Mouse (Mus musculus) intestine, postnatal 0 days (tissue): ENCODE results near the gene Abhd4. TPM values are rescaled to one million over a fixed set of nuclear protein-coding genes. Genes with fewer than 3 reads are reported as not detected.

Source experiments
- ATAC-seq: fragments of 200-750 bp; cut with Nextera tagmentation; 2 replicates; pipeline ENCODE4 v1.8.0; 2017; ENCODE audit warnings: mild to moderate bottlenecking, moderate TSS enrichment, moderate library complexity
- H3K27ac ChIP-seq: fragments of 300-500 bp; sonication (generic); 2 replicates; pipeline ENCODE4 v1.5.1; 2014; ENCODE audit warnings: mild to moderate bottlenecking, low read depth, low read length, moderate library complexity
- H3K27me3 ChIP-seq: fragments of 300-500 bp; sonication (generic); replicated peaks from 2 replicates; pipeline ENCODE4 v1.6.1; 2014; ENCODE audit warnings: low read length, mixed read lengths; ENCODE audit not compliant: control insufficient read depth, insufficient read depth
- H3K36me3 ChIP-seq: fragments of 300-500 bp; sonication (generic); 2 replicates; pipeline ENCODE4 v1.6.1; 2014; ENCODE audit warnings: mild to moderate bottlenecking, moderate library complexity; ENCODE audit not compliant: control insufficient read depth, insufficient read depth
- H3K4me1 ChIP-seq: fragments of 300-500 bp; sonication (generic); replicated peaks from 2 replicates; pipeline ENCODE4 v1.6.1; 2014; ENCODE audit warnings: antibody characterized with exemption, low read length, mixed read lengths; ENCODE audit not compliant: control insufficient read depth, insufficient read depth
- H3K4me2 ChIP-seq: fragments of 300-500 bp; sonication (generic); replicated peaks from 2 replicates; pipeline ENCODE4 v1.6.1; 2014; ENCODE audit warnings: low read depth, mild to moderate bottlenecking, moderate library complexity
- H3K4me3 ChIP-seq: fragments of 300-500 bp; sonication (generic); 2 replicates; pipeline ENCODE4 v1.5.1; 2014; ENCODE audit warnings: low read depth, low read length
- H3K9ac ChIP-seq: fragments of 300-500 bp; sonication (generic); 2 replicates; pipeline ENCODE4 v1.6.1; 2014; ENCODE audit warnings: mild to moderate bottlenecking, low read depth, low read length
- H3K9me3 ChIP-seq: fragments of 300-500 bp; sonication (generic); 2 replicates; pipeline ENCODE4 v1.6.1; 2016; ENCODE audit warnings: mixed run types; ENCODE audit not compliant: control insufficient read depth
- CTCF ChIP-seq: sonication (generic); IDR thresholded peaks from 2 replicates; pipeline ENCODE4 v1.5.1; 2016; ENCODE audit warnings: low read depth, mild to moderate bottlenecking, control low read depth, antibody characterized with exemption, moderate library complexity
- WGBS: fragments of 180-500 bp; shearing (Covaris S2); extraction: QIAGEN DNeasy Blood & Tissue Kit; methylation state at CpG from one replicate; pipeline ENCODE4 v1.1.7; 2014; 5-methylcytosine and 5-hydroxymethylcytosine counted together
- polyA plus RNA-seq: library from polyadenylated mRNA; unstranded; fragments of >200 nt; fragmentation: Nextera tagmentation; extraction: Ambion mirVana; gene quantifications from 2 replicates; pipeline ENCODE4 v1.2.1, GENCODE M21; 2015

Abhd4 gene
- polyA plus RNA-seq, 1 experiment from 2014 or later, result 38.3 TPM

GRCm38 (mm10) chr14:54207924-54208323 is 46.1 kb upstream of the Abhd4 start:
- Histone ChIP-seq H3K9ac (no peak overlapping the region), H3K4me2 (no peak overlapping the region), H3K4me1 (no peaks in the 10 kb centered on the region), H3K4me3 (no peak overlapping the region), H3K9me3 (no peaks in the 10 kb centered on the region), H3K27ac (no peak overlapping the region), H3K36me3 (no peaks in the 10 kb centered on the region), H3K27me3 (no peaks in the 10 kb centered on the region; the same call in 1 of the 2 replicates)
- WGBS, result 78% methylated on average over 5 of the region's 5 CpGs
- no peak for TF ChIP-seq CTCF
- ATAC-seq, result no peak

- WGBS, result 78% methylated on average over 6 of the region's 6 CpGs
- Histone ChIP-seq H3K27me3 (no peaks in the 10 kb centered on the region; the same call in 1 of the 2 replicates), H3K4me3 (no peak overlapping the region), H3K36me3 (no peaks in the 10 kb centered on the region), H3K27ac (no peak overlapping the region), H3K4me2 (no peak overlapping the region), H3K9ac (no peak overlapping the region), H3K9me3 (no peaks in the 10 kb centered on the region), H3K4me1 (no peaks in the 10 kb centered on the region)
- ATAC-seq, result no peak
- TF ChIP-seq CTCF, result no peak
Measured at GRCm38 (mm10) chr14:54208741-54209140, 45.2 kb upstream of the Abhd4 start.

- H3K27ac ChIP-seq, result no peak overlapping the region
- WGBS, result 73% methylated on average over 5 of the region's 5 CpGs
- no peak overlapping the region for H3K4me2 ChIP-seq
- H3K4me3 ChIP-seq, result no peak overlapping the region
- no peaks in the 10 kb centered on the region for H3K4me1 ChIP-seq
- H3K27me3 ChIP-seq, result no peaks in the 10 kb centered on the region; the same call in 1 of the 2 replicates
- ATAC-seq, result no peak
- H3K36me3 ChIP-seq, result no peaks in the 10 kb centered on the region
- no peak for TF ChIP-seq CTCF
- no peak overlapping the region for H3K9ac ChIP-seq
- no peaks in the 10 kb centered on the region for H3K9me3 ChIP-seq
Measured at GRCm38 (mm10) chr14:54209932-54210331, 44.1 kb upstream of the Abhd4 start.

- H3K27ac ChIP-seq, result no peak overlapping the region
- 69% methylated on average over 2 of the region's 2 CpGs for WGBS
- ATAC-seq, result no peak
- H3K4me3 ChIP-seq, result no peak overlapping the region
- no peak overlapping the region for H3K4me2 ChIP-seq
- no peaks in the 10 kb centered on the region for H3K4me1 ChIP-seq
- H3K9ac ChIP-seq, result no peak overlapping the region
- no peaks in the 10 kb centered on the region; the same call in 1 of the 2 replicates for H3K27me3 ChIP-seq
- no peaks in the 10 kb centered on the region for H3K9me3 ChIP-seq
- no peak for TF ChIP-seq CTCF
- H3K36me3 ChIP-seq, result no peaks in the 10 kb centered on the region
Measured at GRCm38 (mm10) chr14:54210401-54210800, 43.6 kb upstream of the Abhd4 start.

- 95% methylated on average over 8 of the region's 8 CpGs for WGBS
- H3K27me3 ChIP-seq, result no peaks in the 10 kb centered on the region; the same call in 1 of the 2 replicates
- no peak overlapping the region for H3K4me2 ChIP-seq
- H3K4me3 ChIP-seq, result no peak overlapping the region
- H3K36me3 ChIP-seq, result no peaks in the 10 kb centered on the region
- H3K27ac ChIP-seq, result no peak overlapping the region
- peaks cover 5% of the 10 kb centered on the region; the same call in 1 of the 2 replicates for H3K4me1 ChIP-seq
- no peak for ATAC-seq
- H3K9ac ChIP-seq, result no peak overlapping the region
- no peak for TF ChIP-seq CTCF
- no peaks in the 10 kb centered on the region for H3K9me3 ChIP-seq
Measured at GRCm38 (mm10) chr14:54211199-54211598, 42.8 kb upstream of the Abhd4 start.

GRCm38 (mm10) chr14:54211755-54212154 is 42.2 kb upstream of the Abhd4 start:
- Histone ChIP-seq H3K9me3 (no peaks in the 10 kb centered on the region), H3K4me2 (no peak overlapping the region), H3K9ac (no peak overlapping the region), H3K27ac (no peak overlapping the region), H3K27me3 (no peaks in the 10 kb centered on the region; the same call in 1 of the 2 replicates), H3K4me3 (no peak overlapping the region), H3K36me3 (no peaks in the 10 kb centered on the region), H3K4me1 (peaks cover 9% of the 10 kb centered on the region; the same call in 1 of the 2 replicates)
- WGBS, result 86% methylated on average over 5 of the region's 5 CpGs
- no peak for TF ChIP-seq CTCF
- ATAC-seq, result no peak

- H3K27me3 ChIP-seq, result no peaks in the 10 kb centered on the region
- peaks cover 9% of the 10 kb centered on the region; the same call in 1 of the 2 replicates for H3K4me1 ChIP-seq
- H3K4me2 ChIP-seq, result no peak overlapping the region
- H3K27ac ChIP-seq, result no peak overlapping the region
- no peak for ATAC-seq
- H3K36me3 ChIP-seq, result no peaks in the 10 kb centered on the region
- H3K9ac ChIP-seq, result no peak overlapping the region
- H3K4me3 ChIP-seq, result no peak overlapping the region
- TF ChIP-seq CTCF, result no peak
- no peaks in the 10 kb centered on the region for H3K9me3 ChIP-seq
- 86% methylated on average over 2 of the region's 2 CpGs for WGBS
Measured at GRCm38 (mm10) chr14:54213734-54214133, 40.3 kb upstream of the Abhd4 start.
